Mouse (Mus musculus): ENCODE results near the gene Rps15. TPM values are rescaled to one million over a fixed set of nuclear protein-coding genes. Genes with fewer than 3 reads are reported as not detected.
A peak's percentile ranks its signal among the peaks of the same experiment; 100 is the strongest.

The Rps15 gene
- polyA plus RNA-seq, 1 experiment from 2014 or later = 821 TPM

- no peak overlapping the region for H3K4me2 ChIP-seq (replicated peaks; ENCODE audit: low read depth)
- H3K27me3 ChIP-seq (ENCODE audit: control insufficient read depth, insufficient read depth, low read length) = no peaks in the 10 kb centered on the region; the same call in 1 of the 2 replicates
- DNase-seq (ENCODE audit: low spot score) (no peak), ATAC-seq (ENCODE audit: low FRiP score, low TSS enrichment) (no peak)
- H3K4me3 ChIP-seq (ENCODE audit: low read depth, low read length) = no peak overlapping the region
- no peak for TF ChIP-seq CTCF (IDR thresholded peaks at IDR 0.05; ENCODE audit: low read depth)
- TF ChIP-seq EP300 (optimal IDR thresholded peaks at IDR 0.05) = no peak
- peaks cover 8% of the 10 kb centered on the region for H3K36me3 ChIP-seq (ENCODE audit: control insufficient read depth, insufficient read depth, low read length)
- no peak overlapping the region for H3K27ac ChIP-seq (replicated peaks)
- no peaks in the 10 kb centered on the region for H3K4me1 ChIP-seq (replicated peaks; ENCODE audit: control insufficient read depth, insufficient read depth)
- no peak overlapping the region for H3K9ac ChIP-seq (ENCODE audit: low read length)
- no peaks in the 10 kb centered on the region for H3K9me3 ChIP-seq (ENCODE audit: control insufficient read depth, low read length)
- 69% methylated on average over 8 of the region's 8 CpGs for WGBS
These were observed 5.4 kb downstream of the Rps15 start for GRCm38 (mm10) chr10:80297526-80298133.

GRCm38 (mm10) chr10:80298571-80299281, 6.5 kb downstream of the Rps15 start:
- WGBS = 6% methylated on average over 26 of the region's 26 CpGs
- Histone ChIP-seq H3K9me3 (ENCODE audit: control insufficient read depth, low read length) (no peaks in the 10 kb centered on the region), H3K4me3 (ENCODE audit: low read depth, low read length) (no peak overlapping the region), H3K36me3 (ENCODE audit: control insufficient read depth, insufficient read depth, low read length) (peaks cover 8% of the 10 kb centered on the region), H3K27ac (replicated peaks) (no peak overlapping the region), H3K27me3 (ENCODE audit: control insufficient read depth, insufficient read depth, low read length) (no peaks in the 10 kb centered on the region; the same call in 1 of the 2 replicates), H3K4me1 (replicated peaks; ENCODE audit: control insufficient read depth, insufficient read depth) (no peaks in the 10 kb centered on the region), H3K9ac (ENCODE audit: low read length) (0 out of 2 replicates have a peak overlapping the region, but pooled peaks have one; percentile 18), H3K4me2 (replicated peaks; ENCODE audit: low read depth) (no peak overlapping the region)
- no peak for ATAC-seq (ENCODE audit: low FRiP score, low TSS enrichment)
- TF ChIP-seq EP300 (optimal IDR thresholded peaks at IDR 0.05) = no peak
- TF ChIP-seq CTCF (IDR thresholded peaks at IDR 0.05; ENCODE audit: low read depth) = peak; percentile 39
- DNase-seq (ENCODE audit: low spot score) = peak; percentile 50

- Histone ChIP-seq H3K27me3 (ENCODE audit: control insufficient read depth, insufficient read depth, low read length) (peaks cover 2% of the 10 kb centered on the region), H3K27ac (replicated peaks) (no peak overlapping the region), H3K36me3 (ENCODE audit: control insufficient read depth, insufficient read depth, low read length) (peaks cover 4% of the 10 kb centered on the region), H3K4me2 (replicated peaks; ENCODE audit: low read depth) (no peak overlapping the region), H3K9ac (ENCODE audit: low read length) (0 out of 2 replicates have a peak overlapping the region, but pooled peaks have one; percentile 18), H3K4me3 (ENCODE audit: low read depth, low read length) (no peak overlapping the region), H3K9me3 (ENCODE audit: control insufficient read depth, low read length) (no peaks in the 10 kb centered on the region), H3K4me1 (replicated peaks; ENCODE audit: control insufficient read depth, insufficient read depth) (no peaks in the 10 kb centered on the region)
- ATAC-seq (ENCODE audit: low FRiP score, low TSS enrichment) (no peak), DNase-seq (ENCODE audit: low spot score) (no peak)
- TF ChIP-seq CTCF (IDR thresholded peaks at IDR 0.05; ENCODE audit: low read depth) (no peak), EP300 (optimal IDR thresholded peaks at IDR 0.05) (no peak)
- WGBS = 19% methylated on average over 15 of the region's 15 CpGs
These were observed 7.0 kb downstream of the Rps15 start for GRCm38 (mm10) chr10:80299301-80299700.

GRCm38 (mm10) chr10:80299824-80300223, 7.6 kb downstream of the Rps15 start:
- no peak overlapping the region for H3K4me3 ChIP-seq (ENCODE audit: low read depth, low read length)
- H3K27ac ChIP-seq (replicated peaks) = no peak overlapping the region
- no peaks in the 10 kb centered on the region for H3K9me3 ChIP-seq (ENCODE audit: control insufficient read depth, low read length)
- no peaks in the 10 kb centered on the region for H3K36me3 ChIP-seq (ENCODE audit: control insufficient read depth, insufficient read depth, low read length)
- TF ChIP-seq CTCF (IDR thresholded peaks at IDR 0.05; ENCODE audit: low read depth) = no peak
- no peak for TF ChIP-seq EP300 (optimal IDR thresholded peaks at IDR 0.05)
- no peaks in the 10 kb centered on the region for H3K4me1 ChIP-seq (replicated peaks; ENCODE audit: control insufficient read depth, insufficient read depth)
- peaks cover 6% of the 10 kb centered on the region for H3K27me3 ChIP-seq (ENCODE audit: control insufficient read depth, insufficient read depth, low read length)
- H3K4me2 ChIP-seq (replicated peaks; ENCODE audit: low read depth) = no peak overlapping the region
- H3K9ac ChIP-seq (ENCODE audit: low read length) = no peak overlapping the region
- 56% methylated on average over 10 of the region's 10 CpGs for WGBS
- ATAC-seq (ENCODE audit: low FRiP score, low TSS enrichment) = no peak
- no peak for DNase-seq (ENCODE audit: low spot score)

- Histone ChIP-seq H3K9ac (ENCODE audit: low read length) (no peak overlapping the region), H3K4me3 (ENCODE audit: low read depth, low read length) (no peak overlapping the region), H3K36me3 (ENCODE audit: control insufficient read depth, insufficient read depth, low read length) (no peaks in the 10 kb centered on the region), H3K4me1 (replicated peaks; ENCODE audit: control insufficient read depth, insufficient read depth) (no peaks in the 10 kb centered on the region), H3K27ac (replicated peaks) (no peak overlapping the region), H3K27me3 (ENCODE audit: control insufficient read depth, insufficient read depth, low read length) (peaks cover 6% of the 10 kb centered on the region), H3K4me2 (replicated peaks; ENCODE audit: low read depth) (no peak overlapping the region), H3K9me3 (ENCODE audit: control insufficient read depth, low read length) (no peaks in the 10 kb centered on the region)
- TF ChIP-seq EP300 (optimal IDR thresholded peaks at IDR 0.05) (no peak), CTCF (IDR thresholded peaks at IDR 0.05; ENCODE audit: low read depth) (no peak)
- DNase-seq (ENCODE audit: low spot score) (no peak), ATAC-seq (ENCODE audit: low FRiP score, low TSS enrichment) (no peak)
- WGBS = 36% methylated on average over 11 of the region's 11 CpGs
These were observed 8.5 kb downstream of the Rps15 start for GRCm38 (mm10) chr10:80300672-80301181.
